Mouse (Mus musculus): ENCODE results near the gene Mark1. TPM values are rescaled to one million over a fixed set of nuclear protein-coding genes. Genes with fewer than 3 reads are reported as not detected.

Mark1 gene
- polyA plus RNA-seq, 1 experiment from 2014 or later: 2.2 TPM

DNA sequence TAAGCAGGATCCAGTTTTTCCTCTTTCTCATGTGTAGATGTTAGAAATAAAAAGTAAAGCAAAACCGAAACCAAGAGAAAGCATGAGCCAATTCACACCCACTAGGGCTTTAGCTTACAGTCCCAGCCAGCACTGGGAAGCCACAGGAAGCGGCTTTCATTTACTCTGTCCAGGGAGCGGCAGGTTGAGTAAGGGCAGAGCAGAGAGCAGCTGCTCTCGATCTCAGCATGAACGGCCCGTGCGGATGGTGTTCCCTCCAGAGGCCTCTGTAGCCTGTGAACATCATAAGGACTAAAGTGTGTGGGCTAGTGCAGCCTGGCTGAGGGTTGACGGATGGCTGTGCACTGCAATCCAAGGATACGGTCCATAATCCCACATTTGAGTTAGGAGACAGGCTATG is 90.8 kb downstream of the Mark1 start:
- WGBS: 78% methylated on average over 9 of the region's 9 CpGs
- Histone ChIP-seq H3K4me2 (ENCODE audit: low read length) (no peak overlapping the region), H3K4me3 (ENCODE audit: control insufficient read depth in 1 of 2, insufficient read depth in 1 of 2, low read depth in 1 of 2, low read length in 2 of 2) (no peak overlapping the region), H3K27ac (replicated peaks in 1 of 2; ENCODE audit: control insufficient read depth in 1 of 2, insufficient read depth in 1 of 2, low read depth in 2 of 2, low read length in 2 of 2) (no peak overlapping the region), H3K4me1 (ENCODE audit: control insufficient read depth in 2 of 2, insufficient read depth in 2 of 2, low read length in 2 of 2) (no peaks in the 10 kb centered on the region), H3K9me3 (ENCODE audit: control insufficient read depth, low read length) (no peaks in the 10 kb centered on the region), H3K9ac (ENCODE audit: low read length) (no peak overlapping the region), H3K27me3 (ENCODE audit: control insufficient read depth, insufficient read depth, low read length) (no peaks in the 10 kb centered on the region), H3K36me3 (ENCODE audit: control insufficient read depth, insufficient read depth, low read length) (peaks cover 58% of the 10 kb centered on the region)
- ATAC-seq (ENCODE audit: insufficient number of reproducible peaks, insufficient read depth, low FRiP score, low read depth): no peak

DNA sequence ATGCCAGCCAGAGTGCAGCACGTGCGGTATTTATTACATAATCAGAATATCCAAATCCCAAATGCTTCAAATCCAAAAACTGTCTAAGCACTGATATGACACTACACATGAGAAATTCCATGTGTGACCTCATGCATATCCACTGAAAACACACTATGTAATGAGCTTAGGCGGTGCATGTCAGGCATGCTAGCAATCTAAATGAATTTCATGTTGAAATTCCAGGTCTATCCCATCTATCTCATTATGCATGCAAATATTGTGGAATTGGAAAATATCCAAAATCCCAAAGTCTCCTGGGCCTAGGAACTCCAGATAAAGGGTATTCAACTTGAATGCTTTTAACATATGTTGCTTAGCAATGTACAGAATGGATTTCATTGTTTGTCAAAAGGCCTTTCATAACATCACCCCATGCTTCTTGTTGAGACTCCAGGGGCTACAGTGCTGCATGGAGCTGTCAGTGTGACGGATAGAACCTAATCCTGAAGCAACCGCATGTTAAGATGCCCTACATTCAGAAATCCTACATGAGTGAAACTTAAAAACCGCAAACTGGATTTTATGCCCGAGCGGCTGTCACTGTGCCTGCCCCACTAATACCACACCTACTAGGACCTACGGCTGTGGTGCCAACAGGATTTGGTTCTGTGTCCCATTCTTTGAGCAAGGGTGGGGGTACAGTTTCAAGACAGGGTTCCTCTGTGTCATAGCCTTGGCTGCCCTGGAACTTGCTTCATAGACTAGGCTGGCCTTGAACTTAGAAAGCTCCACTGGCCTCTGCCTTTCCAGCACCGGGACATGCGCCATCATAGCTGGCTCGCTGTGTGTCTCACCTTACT is 93.2 kb downstream of the Mark1 start:
- no peak overlapping the region for H3K4me2 ChIP-seq (ENCODE audit: low read length)
- ATAC-seq (ENCODE audit: insufficient number of reproducible peaks, insufficient read depth, low FRiP score, low read depth): no peak
- peaks cover 50% of the 10 kb centered on the region for H3K36me3 ChIP-seq (ENCODE audit: control insufficient read depth, insufficient read depth, low read length)
- H3K9me3 ChIP-seq (ENCODE audit: control insufficient read depth, low read length): no peaks in the 10 kb centered on the region
- no peak overlapping the region for H3K9ac ChIP-seq (ENCODE audit: low read length)
- WGBS: 87% methylated on average over 12 of the region's 12 CpGs
- H3K4me3 ChIP-seq (ENCODE audit: control insufficient read depth in 1 of 2, insufficient read depth in 1 of 2, low read depth in 1 of 2, low read length in 2 of 2): no peak overlapping the region
- no peak overlapping the region for H3K27ac ChIP-seq (replicated peaks in 1 of 2; ENCODE audit: control insufficient read depth in 1 of 2, insufficient read depth in 1 of 2, low read depth in 2 of 2, low read length in 2 of 2)
- no peaks in the 10 kb centered on the region for H3K27me3 ChIP-seq (ENCODE audit: control insufficient read depth, insufficient read depth, low read length)
- H3K4me1 ChIP-seq (ENCODE audit: control insufficient read depth in 2 of 2, insufficient read depth in 2 of 2, low read length in 2 of 2): no peaks in the 10 kb centered on the region

DNA sequence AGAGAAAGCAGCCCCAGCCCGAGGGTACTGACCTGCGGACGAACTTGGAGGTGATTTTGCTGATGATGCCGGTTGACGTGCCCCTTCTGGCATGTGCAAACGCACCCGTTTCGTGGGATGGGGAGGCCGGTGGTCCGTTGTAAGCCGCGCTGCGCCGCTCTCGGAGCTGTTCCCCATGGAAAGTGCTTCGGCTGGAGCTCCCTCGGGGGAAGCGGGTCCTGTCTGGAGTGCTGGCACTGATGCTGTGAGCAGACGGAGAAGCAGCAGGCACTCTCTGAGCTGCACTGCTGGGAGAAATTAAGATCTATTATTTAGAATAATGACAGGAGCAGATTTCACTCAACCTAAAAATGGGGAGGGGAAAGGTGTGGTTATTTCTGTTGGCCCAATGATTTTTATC is 94.0 kb downstream of the Mark1 start:
- 88% methylated on average over 19 of the region's 19 CpGs for WGBS
- Histone ChIP-seq H3K4me2 (ENCODE audit: low read length) (no peak overlapping the region), H3K27me3 (ENCODE audit: control insufficient read depth, insufficient read depth, low read length) (no peaks in the 10 kb centered on the region), H3K36me3 (ENCODE audit: control insufficient read depth, insufficient read depth, low read length) (peaks cover 55% of the 10 kb centered on the region), H3K9ac (ENCODE audit: low read length) (no peak overlapping the region), H3K4me3 (ENCODE audit: control insufficient read depth in 1 of 2, insufficient read depth in 1 of 2, low read depth in 1 of 2, low read length in 2 of 2) (no peak overlapping the region), H3K9me3 (ENCODE audit: control insufficient read depth, low read length) (no peaks in the 10 kb centered on the region), H3K27ac (replicated peaks in 1 of 2; ENCODE audit: control insufficient read depth in 1 of 2, insufficient read depth in 1 of 2, low read depth in 2 of 2, low read length in 2 of 2) (no peak overlapping the region), H3K4me1 (ENCODE audit: control insufficient read depth in 2 of 2, insufficient read depth in 2 of 2, low read length in 2 of 2) (no peaks in the 10 kb centered on the region)
- ATAC-seq (ENCODE audit: insufficient number of reproducible peaks, insufficient read depth, low FRiP score, low read depth): no peak

DNA sequence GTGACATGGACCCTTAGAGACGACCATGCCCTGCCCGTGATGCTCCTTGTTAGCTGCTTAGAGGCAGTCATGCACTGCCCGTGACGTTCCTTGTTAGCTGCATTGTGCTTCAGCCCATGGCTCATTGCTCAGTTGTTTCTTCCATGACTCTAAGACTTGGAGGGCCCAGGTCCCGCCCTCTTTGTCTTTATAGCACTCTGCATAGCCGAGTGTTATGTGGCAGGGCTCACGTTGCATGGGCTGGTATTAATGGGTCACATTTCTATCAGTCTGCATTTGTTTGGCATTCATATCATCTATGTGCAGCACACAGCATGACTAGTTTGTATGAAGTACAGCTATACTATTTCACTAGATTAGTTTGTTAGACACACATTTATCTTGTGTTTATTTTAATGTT is 95.7 kb downstream of the Mark1 start:
- H3K4me2 ChIP-seq (ENCODE audit: low read length): no peak overlapping the region
- H3K9ac ChIP-seq (ENCODE audit: low read length): no peak overlapping the region
- H3K9me3 ChIP-seq (ENCODE audit: control insufficient read depth, low read length): no peaks in the 10 kb centered on the region
- no peak overlapping the region for H3K4me3 ChIP-seq (ENCODE audit: control insufficient read depth in 1 of 2, insufficient read depth in 1 of 2, low read depth in 1 of 2, low read length in 2 of 2)
- H3K27me3 ChIP-seq (ENCODE audit: control insufficient read depth, insufficient read depth, low read length): no peaks in the 10 kb centered on the region
- WGBS: 82% methylated on average over 7 of the region's 7 CpGs
- no peaks in the 10 kb centered on the region for H3K4me1 ChIP-seq (ENCODE audit: control insufficient read depth in 2 of 2, insufficient read depth in 2 of 2, low read length in 2 of 2)
- H3K36me3 ChIP-seq (ENCODE audit: control insufficient read depth, insufficient read depth, low read length): peaks cover 58% of the 10 kb centered on the region
- ATAC-seq (ENCODE audit: insufficient number of reproducible peaks, insufficient read depth, low FRiP score, low read depth): no peak
- no peak overlapping the region for H3K27ac ChIP-seq (replicated peaks in 1 of 2; ENCODE audit: control insufficient read depth in 1 of 2, insufficient read depth in 1 of 2, low read depth in 2 of 2, low read length in 2 of 2)

DNA sequence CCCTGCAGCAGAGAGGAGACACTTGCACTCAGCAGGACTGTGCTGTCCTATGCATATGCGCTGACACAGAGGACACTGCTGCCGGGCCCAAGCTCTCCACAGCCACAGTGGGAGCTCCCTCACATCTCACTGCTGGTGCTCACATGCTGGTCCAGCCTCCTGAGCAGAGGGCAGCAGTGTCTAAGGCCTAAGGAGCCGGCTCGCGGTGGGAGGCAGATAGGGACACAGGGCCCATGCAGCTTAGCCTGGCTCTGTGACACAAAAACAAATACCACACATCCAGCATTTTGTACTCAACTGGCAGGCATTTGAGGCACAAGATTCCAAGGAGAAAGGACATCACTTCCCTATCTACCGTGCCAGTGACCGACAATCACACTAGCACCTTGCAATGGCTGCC is 96.5 kb downstream of the Mark1 start:
- Histone ChIP-seq H3K9ac (ENCODE audit: low read length) (no peak overlapping the region), H3K27ac (replicated peaks in 1 of 2; ENCODE audit: control insufficient read depth in 1 of 2, insufficient read depth in 1 of 2, low read depth in 2 of 2, low read length in 2 of 2) (no peak overlapping the region), H3K9me3 (ENCODE audit: control insufficient read depth, low read length) (no peaks in the 10 kb centered on the region), H3K4me2 (ENCODE audit: low read length) (no peak overlapping the region), H3K4me1 (ENCODE audit: control insufficient read depth in 2 of 2, insufficient read depth in 2 of 2, low read length in 2 of 2) (no peaks in the 10 kb centered on the region), H3K36me3 (ENCODE audit: control insufficient read depth, insufficient read depth, low read length) (peaks cover 60% of the 10 kb centered on the region), H3K27me3 (ENCODE audit: control insufficient read depth, insufficient read depth, low read length) (no peaks in the 10 kb centered on the region), H3K4me3 (ENCODE audit: control insufficient read depth in 1 of 2, insufficient read depth in 1 of 2, low read depth in 1 of 2, low read length in 2 of 2) (no peak overlapping the region)
- WGBS: 82% methylated on average over 7 of the region's 7 CpGs
- no peak for ATAC-seq (ENCODE audit: insufficient number of reproducible peaks, insufficient read depth, low FRiP score, low read depth)

DNA sequence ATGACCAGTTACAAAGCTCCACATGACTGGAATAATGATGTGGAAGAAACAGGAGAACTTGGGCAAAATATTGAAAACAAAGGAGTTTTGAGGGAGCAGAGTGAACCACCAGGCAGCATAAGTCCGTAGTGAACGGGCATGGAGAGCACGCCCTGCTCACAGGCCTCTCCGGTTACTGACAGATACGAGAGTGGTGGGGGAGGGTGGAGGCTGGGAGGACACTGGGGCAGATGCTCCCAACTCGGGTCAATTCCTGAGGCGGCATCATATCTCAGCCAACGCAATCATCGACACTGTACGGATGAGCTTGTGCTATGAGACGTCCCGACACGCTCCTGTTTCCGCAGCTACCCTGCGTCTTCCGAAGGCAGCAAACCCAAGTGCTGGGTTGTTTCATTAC is 102.0 kb downstream of the Mark1 start:
- H3K27me3 ChIP-seq (ENCODE audit: control insufficient read depth, insufficient read depth, low read length): no peaks in the 10 kb centered on the region
- H3K4me2 ChIP-seq (ENCODE audit: low read length): no peak overlapping the region
- no peak overlapping the region for H3K27ac ChIP-seq (replicated peaks in 1 of 2; ENCODE audit: control insufficient read depth in 1 of 2, insufficient read depth in 1 of 2, low read depth in 2 of 2, low read length in 2 of 2)
- no peak overlapping the region for H3K9ac ChIP-seq (ENCODE audit: low read length)
- H3K36me3 ChIP-seq (ENCODE audit: control insufficient read depth, insufficient read depth, low read length): peaks cover 19% of the 10 kb centered on the region; the same call in 1 of the 2 replicates
- H3K4me1 ChIP-seq (ENCODE audit: control insufficient read depth in 2 of 2, insufficient read depth in 2 of 2, low read length in 2 of 2): no peaks in the 10 kb centered on the region
- H3K9me3 ChIP-seq (ENCODE audit: control insufficient read depth, low read length): no peaks in the 10 kb centered on the region
- ATAC-seq (ENCODE audit: insufficient number of reproducible peaks, insufficient read depth, low FRiP score, low read depth): no peak
- H3K4me3 ChIP-seq (ENCODE audit: control insufficient read depth in 1 of 2, insufficient read depth in 1 of 2, low read depth in 1 of 2, low read length in 2 of 2): no peak overlapping the region
- WGBS: 59% methylated on average over 16 of the region's 16 CpGs

DNA sequence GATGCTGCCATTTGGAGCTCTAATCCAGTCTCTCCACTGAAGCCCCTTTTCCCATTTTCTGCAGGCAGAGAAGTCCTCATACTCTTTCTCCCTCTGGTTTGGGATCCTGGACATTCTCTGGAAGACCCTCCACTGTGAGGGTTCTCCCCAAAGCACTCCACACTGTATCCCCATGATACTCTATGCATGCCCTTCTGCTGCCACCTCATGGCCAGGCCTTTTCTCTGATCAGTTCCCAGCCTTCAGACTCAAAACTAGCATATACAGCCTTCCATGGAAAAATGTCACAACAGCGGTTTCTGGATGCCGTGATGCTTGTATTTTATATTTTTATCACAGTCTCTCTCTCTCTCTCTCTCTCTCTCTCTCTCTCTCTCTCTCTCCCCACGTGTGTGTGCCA is 107.4 kb downstream of the Mark1 start:
- Histone ChIP-seq H3K9ac (ENCODE audit: low read length) (no peak overlapping the region), H3K4me2 (ENCODE audit: low read length) (no peak overlapping the region), H3K4me3 (ENCODE audit: control insufficient read depth in 1 of 2, insufficient read depth in 1 of 2, low read depth in 1 of 2, low read length in 2 of 2) (no peak overlapping the region), H3K27ac (replicated peaks in 1 of 2; ENCODE audit: control insufficient read depth in 1 of 2, insufficient read depth in 1 of 2, low read depth in 2 of 2, low read length in 2 of 2) (no peak overlapping the region), H3K27me3 (ENCODE audit: control insufficient read depth, insufficient read depth, low read length) (no peaks in the 10 kb centered on the region), H3K9me3 (ENCODE audit: control insufficient read depth, low read length) (no peaks in the 10 kb centered on the region), H3K36me3 (ENCODE audit: control insufficient read depth, insufficient read depth, low read length) (no peaks in the 10 kb centered on the region), H3K4me1 (ENCODE audit: control insufficient read depth in 2 of 2, insufficient read depth in 2 of 2, low read length in 2 of 2) (no peaks in the 10 kb centered on the region)
- no peak for ATAC-seq (ENCODE audit: insufficient number of reproducible peaks, insufficient read depth, low FRiP score, low read depth)
- 78% methylated on average over 3 of the region's 3 CpGs for WGBS

DNA sequence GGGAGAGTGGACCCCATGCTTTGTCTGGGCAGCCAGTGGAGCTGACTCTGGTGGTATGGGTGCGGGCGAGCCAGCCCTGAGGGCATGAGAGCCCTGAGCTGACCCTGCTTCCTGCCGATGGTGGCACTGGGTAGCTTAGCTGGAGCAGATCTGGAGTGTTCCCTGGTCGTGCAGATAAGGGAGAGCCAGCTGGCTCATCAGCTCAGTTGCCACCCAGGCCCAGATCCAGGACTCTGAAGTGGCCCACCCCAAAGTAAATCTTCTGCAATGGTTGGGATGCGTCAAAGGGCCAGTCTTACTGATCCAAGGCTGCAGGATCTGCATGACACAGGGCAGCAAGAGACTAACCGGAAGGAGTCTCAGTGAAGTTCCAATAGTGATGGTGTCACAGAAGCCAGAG is 109.9 kb downstream of the Mark1 start:
- H3K27ac ChIP-seq (replicated peaks in 1 of 2; ENCODE audit: control insufficient read depth in 1 of 2, insufficient read depth in 1 of 2, low read depth in 2 of 2, low read length in 2 of 2): no peak overlapping the region
- ATAC-seq (ENCODE audit: insufficient number of reproducible peaks, insufficient read depth, low FRiP score, low read depth): no peak
- 80% methylated on average over 6 of the region's 6 CpGs for WGBS

More for the DNA sequence above, 109.9 kb downstream of the Mark1 start:
- Histone ChIP-seq H3K27me3 (ENCODE audit: control insufficient read depth, insufficient read depth, low read length) (no peaks in the 10 kb centered on the region; the same call in 1 of the 2 replicates), H3K9ac (ENCODE audit: low read length) (no peak overlapping the region), H3K9me3 (ENCODE audit: control insufficient read depth, low read length) (no peaks in the 10 kb centered on the region), H3K36me3 (ENCODE audit: control insufficient read depth, insufficient read depth, low read length) (no peaks in the 10 kb centered on the region), H3K4me2 (ENCODE audit: low read length) (no peak overlapping the region), H3K4me3 (ENCODE audit: control insufficient read depth in 1 of 2, insufficient read depth in 1 of 2, low read depth in 1 of 2, low read length in 2 of 2) (no peak overlapping the region), H3K4me1 (ENCODE audit: control insufficient read depth in 2 of 2, insufficient read depth in 2 of 2, low read length in 2 of 2) (no peaks in the 10 kb centered on the region)
